Mouse (Mus musculus) stomach, postnatal 0 days (tissue): Measurements from ENCODE around the gene Stip1.

Experiments
- CTCF ChIP-seq: IDR thresholded peaks from 2 replicates; pipeline ENCODE4 v1.5.1; 2016; ENCODE audit warnings: antibody characterized with exemption, low read depth, mild to moderate bottlenecking, moderate library complexity
- EP300 ChIP-seq: optimal IDR thresholded peaks from 2 replicates; pipeline ENCODE3; 2016; ENCODE audit warnings: antibody characterized with exemption

DNA sequence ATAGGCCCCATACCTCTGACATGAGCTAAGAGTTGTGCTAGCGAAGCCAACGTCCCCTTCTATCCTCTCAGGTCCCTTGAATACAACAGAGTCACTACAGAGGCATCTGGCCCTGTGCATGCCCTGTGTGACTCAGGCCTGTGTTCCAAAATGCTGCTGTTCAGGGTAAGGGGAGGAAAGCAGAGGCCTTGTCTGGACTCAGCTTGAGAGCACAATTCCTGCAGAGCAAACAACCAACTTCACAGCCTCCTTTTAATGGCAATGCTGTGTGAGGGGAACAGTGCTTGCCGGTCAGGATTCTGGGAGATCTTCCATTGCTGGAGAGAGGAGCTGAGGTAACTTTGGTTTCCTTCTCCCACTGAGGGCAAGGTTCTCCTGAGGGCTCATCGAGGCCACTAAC lies 4.5 kb upstream of the Stip1 start:
- no peak for TF ChIP-seq CTCF
- no peak for TF ChIP-seq EP300
